Mouse (Mus musculus) C2C12 (cell line): ENCODE results near the gene Vps9d1. TPM values are rescaled to one million over a fixed set of nuclear protein-coding genes. Genes with fewer than 3 reads are reported as not detected.
A peak's percentile ranks its signal among the peaks of the same experiment; 100 is the strongest.

Source experiments
- H3K27me3 ChIP-seq: one replicate; pipeline ENCODE4 v1.6.1; 2011; ENCODE audit not compliant: control insufficient read depth, insufficient read depth, insufficient read length
- H3K36me3 ChIP-seq: one replicate; pipeline ENCODE4 v1.6.1; 2011; ENCODE audit not compliant: control insufficient read depth, insufficient read depth
- H3K4me3 ChIP-seq: one replicate; pipeline ENCODE4 v1.5.1; 2011; ENCODE audit warnings: mild to moderate bottlenecking, control low read depth; ENCODE audit not compliant: poor library complexity, insufficient read depth, severe bottlenecking
- H3K79me2 ChIP-seq: one replicate; pipeline ENCODE4 v1.6.1; 2011; ENCODE audit not compliant: control insufficient read depth, insufficient read depth
- H3K79me3 ChIP-seq: one replicate; pipeline ENCODE4 v1.6.1; 2011; ENCODE audit warnings: low read depth, control low read depth
- H3ac ChIP-seq: one replicate; pipeline ENCODE3; 2011; ENCODE audit warnings: low read depth; ENCODE audit not compliant: control insufficient read depth, insufficient read length
- CEBPB ChIP-seq: IDR thresholded peaks from one replicate; pipeline ENCODE4 v1.6.1; 2011; ENCODE audit warnings: low read depth, mild to moderate bottlenecking, control low read depth, moderate library complexity
- CTCF ChIP-seq: IDR thresholded peaks from one replicate; pipeline ENCODE4 v1.5.1; 2011; ENCODE audit not compliant: control insufficient read depth, insufficient read depth, insufficient read length
- FOSL1 ChIP-seq: IDR thresholded peaks from one replicate; pipeline ENCODE4 v1.8.0; 2011; ENCODE audit warnings: mild to moderate bottlenecking, low read length; ENCODE audit not compliant: poor library complexity, insufficient read depth, severe bottlenecking
- MAX ChIP-seq: IDR thresholded peaks from one replicate; pipeline ENCODE4 v1.6.1; 2011; ENCODE audit warnings: mild to moderate bottlenecking, control low read depth
- MYOD1 ChIP-seq: IDR thresholded peaks from one replicate; pipeline ENCODE4 v1.6.1; 2011; ENCODE audit warnings: low read depth; ENCODE audit not compliant: control insufficient read depth, insufficient read length
- MYOG ChIP-seq: IDR thresholded peaks from one replicate; pipeline ENCODE4 v1.6.1; 2011; ENCODE audit not compliant: control insufficient read depth, insufficient read length; ENCODE audit errors: extremely low read depth
- USF1 ChIP-seq: IDR thresholded peaks from one replicate; pipeline ENCODE4 v1.6.1; 2011; ENCODE audit warnings: low read depth, mild to moderate bottlenecking, control low read depth, moderate library complexity
- polyA plus RNA-seq: library from polyadenylated mRNA; unstranded; fragments of >200 nt; fragmentation: generic; extraction: Trizol; gene quantifications from one replicate; pipeline ENCODE4 v1.2.1, GENCODE M21; 2012; ENCODE audit warnings: missing spikeins

Vps9d1 gene
- polyA plus RNA-seq, 1 experiment: 8.5 TPM

DNA sequence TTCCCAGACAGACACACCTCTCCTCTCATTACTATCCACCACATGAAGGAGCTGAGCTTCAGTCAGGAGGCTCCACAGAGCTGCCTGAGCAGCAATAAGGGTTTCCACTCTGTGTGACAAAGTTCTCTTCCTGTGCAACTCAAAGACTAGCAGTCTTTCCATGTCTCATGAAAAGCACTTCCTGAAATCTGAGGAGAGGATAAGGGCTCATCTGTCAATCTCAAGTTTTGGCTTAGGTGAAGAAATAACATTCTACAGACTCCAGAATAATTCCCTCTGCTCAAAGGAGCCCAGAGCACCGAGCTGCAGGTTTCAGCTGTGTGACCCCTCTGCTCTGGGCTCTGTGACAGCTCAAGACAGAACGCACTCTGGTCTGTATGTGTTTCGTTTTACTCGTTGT, 1.2 kb downstream of the Vps9d1 start:
- Histone ChIP-seq H3K79me2 (peaks cover 34% of the 10 kb centered on the region), H3K27me3 (no peaks in the 10 kb centered on the region), H3K79me3 (peaks cover 6% of the 10 kb centered on the region), H3ac (peak overlapping the region; percentile 24), H3K36me3 (peaks cover 13% of the 10 kb centered on the region), H3K4me3 (peak overlapping the region; percentile 84)
- TF ChIP-seq MYOG (no peak), MYOD1 (no peak), MAX (no peak), FOSL1 (no peak), USF1 (no peak), CEBPB (no peak), CTCF (no peak)

DNA sequence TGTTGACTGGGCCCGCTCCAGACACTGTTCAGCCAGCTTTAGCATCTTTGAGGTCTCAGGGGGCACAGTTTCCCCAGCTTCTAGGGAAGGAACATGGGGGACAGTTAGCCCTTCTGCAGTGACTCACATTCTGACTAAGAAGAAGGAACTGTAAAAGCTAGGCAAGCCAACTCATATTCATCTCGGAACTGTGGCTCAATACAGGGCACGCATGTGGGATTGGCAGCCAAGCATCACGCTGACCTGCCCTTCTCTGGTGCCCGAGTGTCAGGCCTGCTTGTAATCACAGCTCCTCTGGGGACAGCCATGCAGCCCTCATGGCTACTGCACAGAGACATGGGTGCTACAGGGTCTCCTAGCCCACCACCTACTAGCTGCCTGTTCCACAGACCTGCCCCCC, 3.2 kb downstream of the Vps9d1 start:
- Histone ChIP-seq H3K36me3 (peaks cover 8% of the 10 kb centered on the region), H3ac (no peak overlapping the region), H3K27me3 (no peaks in the 10 kb centered on the region), H3K4me3 (no peak overlapping the region), H3K79me3 (peaks cover 6% of the 10 kb centered on the region), H3K79me2 (peaks cover 29% of the 10 kb centered on the region)
- TF ChIP-seq MYOD1: no peak
- no peak for TF ChIP-seq MYOG
- no peak for TF ChIP-seq MAX
- no peak for TF ChIP-seq FOSL1
- no peak for TF ChIP-seq CTCF
- TF ChIP-seq USF1: no peak
- no peak for TF ChIP-seq CEBPB

DNA sequence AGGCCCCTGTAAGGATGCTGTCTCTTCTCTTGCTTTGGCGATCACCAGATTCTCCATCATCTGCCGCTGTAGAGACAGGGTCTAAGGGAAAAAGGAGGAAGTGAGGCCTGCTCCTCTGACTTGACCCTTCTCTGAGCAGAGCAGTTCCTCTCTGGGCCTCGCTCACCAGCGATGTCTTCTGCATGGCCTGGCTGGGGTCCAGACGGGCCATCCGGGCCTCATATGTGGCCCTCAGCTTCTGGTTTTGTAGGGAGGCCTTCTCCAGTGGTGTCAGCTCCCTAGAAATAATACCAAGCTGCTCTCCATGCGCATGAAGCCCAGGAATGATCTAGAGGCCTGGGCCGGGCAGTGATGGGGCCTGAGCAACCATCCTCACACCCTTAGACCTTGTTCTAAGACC, 5.6 kb downstream of the Vps9d1 start:
- H3K79me2 ChIP-seq: peaks cover 11% of the 10 kb centered on the region
- no peaks in the 10 kb centered on the region for H3K79me3 ChIP-seq
- no peaks in the 10 kb centered on the region for H3K27me3 ChIP-seq
- no peak for TF ChIP-seq CTCF
- TF ChIP-seq FOSL1: no peak
- TF ChIP-seq MYOG: no peak
- no peak overlapping the region for H3ac ChIP-seq
- peaks cover 8% of the 10 kb centered on the region for H3K36me3 ChIP-seq
- no peak overlapping the region for H3K4me3 ChIP-seq

DNA sequence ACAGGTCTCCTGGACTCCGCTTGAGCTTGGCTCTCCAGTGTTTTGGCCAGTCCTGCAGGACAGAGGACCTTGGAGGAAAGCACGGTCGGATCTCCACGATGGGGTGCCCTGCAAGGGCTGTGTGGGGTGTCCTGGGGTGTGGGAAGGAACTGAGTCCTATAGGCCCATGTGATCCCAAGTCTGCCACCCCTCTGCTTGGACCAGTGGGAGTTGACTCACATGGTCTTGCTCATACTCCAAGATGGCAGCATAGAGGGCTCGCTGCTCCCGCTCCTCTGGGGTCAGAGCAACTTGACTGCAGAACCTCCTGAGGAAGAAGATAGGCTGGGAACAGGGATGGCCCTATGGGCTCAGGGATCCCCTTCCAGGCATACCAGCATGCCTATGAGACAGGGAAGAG, 6.4 kb downstream of the Vps9d1 start:
- Histone ChIP-seq H3K4me3 (no peak overlapping the region), H3ac (no peak overlapping the region), H3K79me2 (peaks cover 2% of the 10 kb centered on the region), H3K36me3 (peaks cover 8% of the 10 kb centered on the region), H3K79me3 (no peaks in the 10 kb centered on the region), H3K27me3 (no peaks in the 10 kb centered on the region)
- TF ChIP-seq CTCF (no peak), USF1 (no peak), FOSL1 (no peak), MYOG (no peak), CEBPB (no peak), MYOD1 (no peak), MAX (no peak)

DNA sequence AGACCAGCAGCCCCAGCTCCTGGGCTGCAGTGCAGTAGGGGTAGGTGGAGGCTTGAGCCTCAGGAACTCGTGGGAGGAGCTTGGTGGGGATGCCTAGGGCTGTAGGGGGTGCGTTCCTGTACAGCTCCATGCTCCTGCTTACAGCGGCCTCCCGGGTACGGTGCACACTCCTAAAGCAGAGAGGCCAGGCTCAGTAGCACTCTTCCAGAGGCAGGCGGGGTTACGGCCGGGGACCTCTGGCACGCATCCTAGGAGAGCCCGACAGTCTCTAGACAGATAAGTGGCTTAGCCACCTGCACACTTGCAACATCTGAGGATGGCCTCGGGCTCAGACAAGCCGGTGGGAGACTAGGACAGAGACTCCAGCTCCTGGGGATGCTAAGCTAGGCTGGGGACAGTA, 8.6 kb downstream of the Vps9d1 start:
- H3K79me2 ChIP-seq: no peaks in the 10 kb centered on the region
- H3K36me3 ChIP-seq: peaks cover 7% of the 10 kb centered on the region
- H3K27me3 ChIP-seq: no peaks in the 10 kb centered on the region
- TF ChIP-seq MAX (no peak), CEBPB (no peak), MYOD1 (no peak), USF1 (no peak), CTCF (no peak), FOSL1 (no peak), MYOG (no peak)
- no peak overlapping the region for H3K4me3 ChIP-seq
- H3ac ChIP-seq: no peak overlapping the region
- H3K79me3 ChIP-seq: no peaks in the 10 kb centered on the region

DNA sequence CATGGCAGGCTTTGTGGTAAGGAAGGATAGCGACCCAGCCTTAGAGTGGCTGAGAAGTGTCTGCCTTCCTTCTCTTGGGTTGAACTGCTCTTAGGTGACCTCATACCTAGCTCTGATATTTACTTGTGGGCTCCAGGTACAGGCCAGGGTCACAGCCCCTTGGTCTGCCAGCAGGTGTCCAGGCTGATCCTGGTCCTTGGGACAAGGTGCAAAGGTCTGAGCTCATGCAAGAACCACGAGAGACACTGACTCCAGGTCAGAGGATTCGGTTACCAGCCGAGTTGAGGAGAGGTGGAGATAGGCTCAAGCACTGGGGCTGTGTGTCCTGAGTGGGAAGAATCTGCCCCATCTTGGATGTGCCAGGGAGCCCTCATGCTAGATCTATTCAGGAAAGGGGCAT, 9.8 kb downstream of the Vps9d1 start:
- H3K36me3 ChIP-seq: peaks cover 3% of the 10 kb centered on the region
- no peaks in the 10 kb centered on the region for H3K79me3 ChIP-seq
- no peak overlapping the region for H3K4me3 ChIP-seq
- no peak for TF ChIP-seq USF1
- TF ChIP-seq CEBPB: no peak
- TF ChIP-seq MAX: no peak
- TF ChIP-seq FOSL1: no peak
- no peak for TF ChIP-seq MYOD1
- no peak for TF ChIP-seq CTCF
- no peak for TF ChIP-seq MYOG
- no peak overlapping the region for H3ac ChIP-seq
- H3K27me3 ChIP-seq: no peaks in the 10 kb centered on the region
- H3K79me2 ChIP-seq: no peaks in the 10 kb centered on the region
